Mouse (Mus musculus) lung, postnatal 4 days (tissue): ENCODE results near the gene Sla2.
"Not testable (repeated sequence)": the region's sequence is repeated elsewhere in the genome, so short reads cannot be mapped to it uniquely, and the experiment has no call there.

Experiments
- DNase-seq, 2 experiments: peaks; one replicate each; pipeline ENCODE4 v3.0.0; 2021

Sla2 gene

DNA sequence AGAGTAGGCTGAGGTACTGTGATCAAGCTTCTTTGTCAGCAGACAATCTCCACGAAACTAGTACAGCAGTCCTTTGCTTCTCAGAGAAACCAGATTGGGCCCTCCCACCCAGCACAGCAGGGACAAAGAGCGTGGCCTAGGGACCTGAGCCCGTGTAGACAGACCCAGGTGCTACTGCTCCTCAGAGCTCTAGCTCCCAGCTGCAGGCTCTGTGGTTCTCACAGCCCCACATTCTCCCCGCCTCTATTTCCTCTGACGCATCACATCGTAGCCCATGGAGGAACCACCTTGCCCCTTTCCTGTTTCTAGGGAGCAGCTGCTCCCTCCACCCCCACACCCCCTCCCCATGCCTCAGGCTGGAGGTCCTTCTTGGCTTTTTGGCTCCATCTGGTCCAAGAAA is at the start of gene Sla2:
TSS of gene Sla2 (minus strand) at position 176 of the 400 bp plus-strand sequence.
- no peak for DNase-seq

GRCm38 (mm10) chr2:156935005-156935404 is 48.0 kb upstream of the Sla2 start:
- no peak for DNase-seq

- no peak for DNase-seq
These were observed 46.4 kb upstream of the Sla2 start for GRCm38 (mm10) chr2:156933426-156933825.

- DNase-seq: no peak
These were observed 44.4 kb upstream of the Sla2 start for GRCm38 (mm10) chr2:156931421-156931820.

DNA sequence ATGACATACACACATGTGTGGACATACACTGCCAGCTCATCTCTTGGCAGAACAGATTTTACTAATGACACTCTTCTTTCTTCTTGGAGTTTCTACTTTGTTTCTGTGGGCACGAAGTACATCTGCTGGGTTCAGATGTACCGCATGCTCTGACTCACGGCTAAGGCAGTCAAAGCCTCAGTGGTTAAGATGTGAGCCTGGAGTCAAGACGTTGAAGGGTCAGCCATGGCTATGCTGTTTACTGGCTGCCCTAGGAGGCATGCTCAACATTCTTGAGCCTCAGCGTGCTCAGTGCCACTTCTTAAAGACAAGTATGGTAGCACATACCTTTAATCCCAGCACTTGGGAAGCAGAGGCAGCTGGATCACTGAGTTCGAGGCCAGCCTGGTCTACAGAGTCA is 43.6 kb upstream of the Sla2 start:
- no peak for DNase-seq

- DNase-seq: no peak
These were observed 42.6 kb upstream of the Sla2 start for GRCm38 (mm10) chr2:156929519-156930120.

DNA sequence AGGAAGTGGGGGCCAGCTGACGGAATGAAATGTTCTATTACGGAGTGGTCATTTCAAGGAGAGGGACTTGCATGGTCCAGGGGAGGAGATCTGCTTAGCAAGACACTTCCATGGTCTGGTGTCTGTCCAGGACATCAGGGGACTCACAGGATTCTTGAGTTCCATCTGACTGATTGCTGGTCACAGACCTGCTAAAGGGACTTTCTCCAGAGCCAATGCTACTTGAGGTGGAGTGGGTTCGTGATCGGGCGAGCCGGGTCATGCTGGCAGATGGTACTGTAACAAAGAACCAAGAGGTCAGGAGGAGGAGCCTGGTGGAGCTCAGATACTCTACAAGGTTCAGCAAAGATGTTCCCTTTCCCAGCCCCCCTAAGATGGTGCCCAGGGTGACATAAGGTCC is 41.6 kb upstream of the Sla2 start:
- DNase-seq: no peak

DNA sequence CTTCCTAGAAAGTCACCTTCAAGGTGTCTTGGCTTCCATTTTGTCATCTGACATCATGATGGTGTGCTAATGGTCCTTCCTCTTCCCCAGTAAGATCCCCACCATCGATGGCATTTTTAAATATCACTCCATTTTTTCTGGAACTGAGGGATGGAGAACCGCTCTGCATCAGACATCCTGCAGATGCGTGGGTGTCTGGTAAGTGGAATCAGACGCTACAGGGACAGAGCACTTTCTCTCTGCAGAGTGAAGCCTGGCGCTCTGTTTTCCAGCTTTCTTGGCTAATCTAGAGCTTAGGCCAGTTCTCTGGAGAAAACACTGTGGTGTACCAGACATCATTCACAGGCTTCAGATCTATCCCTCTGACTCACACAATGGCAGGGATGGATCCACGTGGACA is 40.7 kb upstream of the Sla2 start:
- DNase-seq: no peak

- not testable (repeated sequence) for DNase-seq
These were observed 38.6 kb upstream of the Sla2 start for GRCm38 (mm10) chr2:156925611-156926010.

DNA sequence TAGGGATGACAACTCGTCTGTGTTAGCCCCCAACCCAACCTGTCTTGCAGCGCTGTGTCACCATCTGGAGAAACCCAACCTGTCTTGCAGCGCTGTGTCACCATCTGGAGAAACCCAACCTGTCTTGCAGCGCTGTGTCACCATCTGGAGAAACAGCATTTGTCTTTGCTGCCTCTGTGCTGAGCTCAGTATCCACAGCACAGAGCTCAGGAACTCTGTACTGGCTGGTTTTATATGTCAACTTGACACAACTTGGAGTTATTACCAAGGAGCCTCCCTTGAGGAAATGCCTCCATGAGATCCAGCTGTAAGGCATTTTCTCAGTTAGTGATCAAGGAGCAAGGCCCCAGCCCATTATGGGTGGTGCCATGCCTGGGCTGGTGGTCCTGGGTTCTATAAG is 38.1 kb upstream of the Sla2 start:
- not testable (repeated sequence) for DNase-seq

DNA sequence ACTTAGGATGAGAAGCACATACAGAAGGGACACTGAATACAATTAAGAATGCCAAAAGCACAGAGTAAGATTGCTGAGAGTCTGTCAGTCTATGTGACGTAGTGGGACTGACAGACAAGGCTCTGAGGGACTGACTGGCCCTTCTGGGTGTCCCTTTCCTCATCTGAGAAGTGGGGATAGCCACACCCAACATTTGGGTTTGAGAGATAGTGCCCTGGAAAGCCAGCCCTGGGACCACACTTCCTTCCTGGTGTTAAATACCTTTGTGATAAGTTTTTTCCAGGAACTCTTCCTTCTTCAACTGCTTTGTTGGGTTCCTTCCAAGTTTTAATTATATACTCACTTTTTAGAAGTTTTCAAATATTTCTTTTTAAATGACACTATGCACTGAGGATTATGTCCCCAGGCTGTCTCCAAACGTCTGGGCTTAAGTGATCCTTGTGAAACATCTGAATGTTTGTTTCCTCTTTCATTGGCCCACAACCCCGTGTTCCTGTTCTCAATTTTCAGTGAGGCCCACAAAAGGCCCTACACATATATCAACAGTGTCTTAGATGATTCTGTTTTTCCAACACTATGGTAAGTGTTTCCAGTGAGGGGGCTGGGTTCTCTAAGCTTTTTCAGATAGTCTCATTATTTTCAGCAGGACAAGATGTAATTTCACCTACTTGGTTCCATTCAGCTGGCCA is 37.4 kb upstream of the Sla2 start:
- no peak for DNase-seq

DNA sequence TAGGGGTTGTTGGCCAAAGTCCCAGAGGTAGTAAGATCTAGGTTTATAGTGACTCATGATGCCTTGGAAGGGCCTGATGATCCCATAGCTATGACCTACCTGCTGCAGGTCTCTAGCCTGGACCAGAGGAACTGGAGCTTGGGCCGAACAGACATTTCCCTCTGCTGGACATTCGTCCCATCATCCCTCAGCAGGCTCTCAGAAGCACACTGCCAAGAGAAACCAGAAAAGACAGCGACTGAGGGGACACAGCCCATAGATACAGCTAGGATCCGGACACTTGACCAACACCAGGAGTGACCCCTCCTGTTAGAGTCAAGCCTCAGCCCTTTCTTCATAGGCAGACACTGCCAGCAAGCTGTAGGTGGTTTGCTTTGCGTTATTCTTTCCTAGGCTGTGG is 36.1 kb upstream of the Sla2 start:
- DNase-seq: no peak

- DNase-seq: no peak
These were observed 32.8 kb upstream of the Sla2 start for GRCm38 (mm10) chr2:156919796-156920195.

GRCm38 (mm10) chr2:156919191-156919590 is 32.2 kb upstream of the Sla2 start:
- not testable (repeated sequence) for DNase-seq

DNA sequence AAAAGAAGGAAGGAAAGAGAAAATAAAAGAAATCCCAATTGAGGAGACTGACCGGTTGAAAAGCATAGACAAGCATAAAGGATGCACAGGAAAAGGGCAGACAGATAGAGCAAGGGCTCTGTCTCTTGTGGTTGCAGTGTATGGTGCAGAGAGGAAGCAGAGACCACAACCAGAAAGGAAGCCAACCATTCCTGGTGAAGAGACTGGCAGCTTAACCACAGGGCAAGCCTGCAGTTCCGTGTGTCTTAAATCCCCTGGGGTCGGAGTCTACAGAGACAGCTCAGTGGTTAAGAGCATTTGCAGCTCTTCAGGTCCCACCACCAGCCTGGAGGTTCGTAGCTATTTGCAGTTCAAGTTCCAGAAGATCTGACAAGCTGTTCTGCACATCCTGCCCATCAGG is 31.6 kb upstream of the Sla2 start:
- DNase-seq: no peak

DNA sequence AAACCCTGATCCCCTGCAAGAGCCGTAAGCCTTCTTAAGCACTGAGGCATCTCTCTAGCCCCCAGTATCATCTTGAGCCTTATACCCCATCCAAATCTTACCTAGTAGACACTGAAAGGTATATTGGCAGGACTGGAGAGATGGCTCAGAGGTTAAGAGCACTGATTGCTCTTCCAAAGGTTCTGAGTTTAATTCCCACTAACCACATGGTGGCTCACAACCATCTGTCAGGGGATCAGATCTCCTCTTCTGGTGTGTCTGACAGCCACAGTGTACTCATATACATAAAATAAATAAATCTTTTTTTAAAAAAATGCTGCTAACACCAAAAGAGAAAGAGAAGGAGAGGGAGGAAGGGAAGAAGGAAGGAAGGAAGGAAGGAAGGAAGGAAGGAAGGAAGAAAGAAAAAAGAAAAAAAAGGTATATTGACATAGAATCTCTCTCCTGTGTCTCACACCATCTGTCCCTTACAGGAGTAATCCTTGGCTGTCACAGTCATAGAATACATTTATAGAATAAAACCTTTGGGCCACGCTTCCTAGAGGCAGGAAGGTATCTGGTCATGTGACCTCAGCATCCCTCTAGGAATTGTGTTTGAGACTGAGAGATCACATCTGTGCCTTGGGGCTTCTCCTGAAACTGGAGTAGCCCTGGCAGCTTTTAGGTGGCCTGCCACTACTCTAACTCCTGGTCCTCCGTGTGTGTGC is 29.6 kb upstream of the Sla2 start:
- no peak for DNase-seq

DNA sequence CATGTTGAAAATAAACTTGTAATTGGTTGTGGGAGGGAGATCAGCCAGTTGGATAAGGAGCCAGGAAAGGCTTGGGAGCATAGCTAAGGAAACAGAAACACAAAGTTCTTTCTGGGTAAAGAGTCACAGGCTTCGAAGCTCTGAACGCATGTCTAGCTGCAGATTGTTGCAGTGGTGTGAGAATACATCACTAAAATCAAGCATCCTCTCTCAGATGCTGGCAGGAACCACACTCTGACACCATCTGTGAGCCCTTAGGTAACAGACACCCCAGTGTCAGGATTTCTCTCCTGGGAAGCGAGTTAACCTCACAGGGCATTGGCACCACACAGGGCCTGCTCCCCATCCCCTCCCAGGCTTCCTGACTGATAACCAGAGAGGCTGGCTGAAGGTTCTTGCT is 28.6 kb upstream of the Sla2 start:
- DNase-seq: no peak

- DNase-seq: no peak
These were observed 26.2 kb upstream of the Sla2 start for GRCm38 (mm10) chr2:156913191-156913590.

DNA sequence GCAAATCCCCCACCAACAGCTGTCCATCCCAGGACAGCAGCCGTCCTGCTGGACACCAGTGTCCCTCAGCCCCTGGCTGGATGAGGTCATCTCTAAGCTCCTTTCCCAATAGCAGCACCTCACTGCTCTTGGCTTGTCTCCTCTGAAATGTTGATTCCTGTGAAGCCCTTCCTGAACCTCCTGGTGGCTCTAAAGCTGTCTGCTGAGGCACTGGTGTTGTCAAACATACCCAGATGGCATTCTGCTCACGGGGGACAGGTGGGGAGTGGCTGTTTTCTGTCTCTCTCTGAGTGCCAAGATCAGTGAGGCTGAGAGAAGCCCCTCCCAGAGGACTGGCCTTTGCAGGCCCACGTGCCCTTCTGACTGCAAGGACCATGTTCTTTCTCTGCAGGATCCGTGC is 18.9 kb upstream of the Sla2 start:
- not testable (repeated sequence) for DNase-seq

GRCm38 (mm10) chr2:156904976-156905717 is 18.2 kb upstream of the Sla2 start:
- DNase-seq: peak in 1 of 2 experiments; percentile 78

- no peak for DNase-seq
These were observed 16.4 kb upstream of the Sla2 start for GRCm38 (mm10) chr2:156903367-156903766.

DNA sequence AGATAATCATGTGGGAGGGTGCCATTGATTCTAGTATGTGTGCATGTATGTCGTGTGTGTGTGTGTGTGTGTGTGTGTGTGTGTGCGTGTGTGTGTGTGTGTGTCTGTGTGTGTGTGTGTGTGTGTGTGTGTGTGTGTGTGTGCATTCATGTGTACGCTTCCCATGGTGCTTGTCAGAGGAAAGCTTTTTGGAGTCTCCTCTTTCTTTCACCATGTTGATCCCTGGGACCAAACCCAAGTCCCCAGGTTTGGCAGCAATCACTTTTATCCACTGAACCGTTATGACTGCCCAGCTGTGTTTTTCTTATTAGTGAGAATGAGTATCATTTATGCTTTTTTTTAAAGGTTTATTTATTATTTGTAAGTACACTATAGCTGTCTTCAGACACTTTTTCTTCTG is 15.4 kb upstream of the Sla2 start:
- DNase-seq: not testable (repeated sequence)

DNA sequence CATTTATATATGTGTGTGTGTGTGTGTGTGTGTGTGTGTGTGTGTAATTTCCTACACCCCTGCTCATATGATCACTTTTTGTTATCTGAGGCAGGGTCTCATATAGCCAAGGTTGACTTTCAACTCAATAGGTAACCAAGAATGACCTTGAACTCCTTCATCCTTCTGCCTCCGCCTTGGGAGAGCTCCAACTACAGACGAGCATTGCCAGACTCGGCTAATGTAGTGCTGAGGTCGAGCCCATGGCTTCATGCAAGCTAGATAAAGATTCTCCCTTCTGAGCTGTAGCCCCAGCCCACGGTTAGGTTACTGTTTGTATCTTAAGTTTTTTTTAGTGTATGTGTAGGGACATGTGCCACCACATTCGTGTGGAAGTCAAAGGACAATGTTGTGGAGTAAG is 14.9 kb upstream of the Sla2 start:
- no peak for DNase-seq

DNA sequence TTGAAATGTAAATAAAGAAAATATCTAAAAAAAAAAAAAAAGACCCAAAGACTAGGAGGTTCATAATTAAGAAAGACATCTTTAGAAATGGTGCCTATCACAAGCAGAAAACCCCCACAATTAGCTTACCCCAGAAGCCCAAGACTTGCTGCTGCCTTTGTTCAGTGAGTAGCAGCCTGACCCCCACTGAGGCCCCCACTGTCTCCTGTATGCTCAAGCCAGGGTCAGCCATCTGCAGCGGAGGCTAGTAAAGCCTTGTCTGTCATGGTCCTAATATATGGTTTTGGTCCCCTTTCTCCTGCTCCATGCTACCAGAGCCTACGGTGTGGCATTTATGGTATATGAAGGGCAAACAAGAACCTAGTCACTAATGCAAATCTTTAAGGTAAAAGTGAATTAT is 14.4 kb upstream of the Sla2 start:
- DNase-seq: no peak
